Mouse (Mus musculus) small intestine, adult 2 months (tissue): ENCODE results near the gene Aco2. TPM values are rescaled to one million over a fixed set of nuclear protein-coding genes. Genes with fewer than 3 reads are reported as not detected.

ENCODE experiments used
- H3K27ac ChIP-seq: fragments of 200-500 bp; 2 replicates; pipeline ENCODE4 v1.5.1; 2012; ENCODE audit warnings: low read depth, low read length, control low read depth, inconsistent platforms; ENCODE audit not compliant: insufficient read depth
- H3K27me3 ChIP-seq: fragments of 200-500 bp; 2 replicates; pipeline ENCODE4 v1.6.1; 2012; ENCODE audit warnings: mild to moderate bottlenecking, moderate library complexity, low read length, inconsistent platforms; ENCODE audit not compliant: control insufficient read depth, insufficient read depth
- H3K36me3 ChIP-seq: fragments of 200-500 bp; 2 replicates; pipeline ENCODE4 v1.6.1; 2012; ENCODE audit warnings: mild to moderate bottlenecking, low read length, control low read depth, inconsistent platforms; ENCODE audit not compliant: control insufficient read depth, insufficient read depth
- H3K4me1 ChIP-seq: fragments of 200-500 bp; 2 replicates; pipeline ENCODE4 v1.6.1; 2012; ENCODE audit warnings: low read length, inconsistent platforms, mixed read lengths; ENCODE audit not compliant: control insufficient read depth, insufficient read depth, insufficient read length
- H3K4me3 ChIP-seq: fragments of 200-500 bp; 2 replicates; pipeline ENCODE4 v1.5.1; 2012; ENCODE audit warnings: low read depth, mild to moderate bottlenecking, control low read depth, inconsistent platforms, low read length, moderate library complexity
- CTCF ChIP-seq: fragments of 200-500 bp; IDR thresholded peaks from 2 replicates; pipeline ENCODE4 v1.5.1; 2012; ENCODE audit warnings: low read depth, mild to moderate bottlenecking, control low read depth, inconsistent platforms, low read length, moderate library complexity, mixed read lengths; ENCODE audit not compliant: insufficient replicate concordance, insufficient read length; ENCODE audit errors: extremely low read depth
- POLR2A ChIP-seq: fragments of 200-500 bp; IDR thresholded peaks from 2 replicates; pipeline ENCODE4 v1.6.1; 2012; ENCODE audit warnings: low read depth, mild to moderate bottlenecking, control low read depth, inconsistent platforms, low read length, moderate library complexity
- WGBS: fragments of 180-500 bp; shearing (Covaris S2); methylation state at CpG from one replicate; pipeline ENCODE4 v1.1.7; 2018; 5-methylcytosine and 5-hydroxymethylcytosine counted together
- polyA plus RNA-seq: library from polyadenylated mRNA; depleted of rRNA; stranded (reverse); fragments of >200 nt; gene quantifications from 2 replicates; pipeline ENCODE4 v1.2.3, GENCODE M21; 2012

The Aco2 gene
- polyA plus RNA-seq, 1 experiment, result 416 TPM

DNA sequence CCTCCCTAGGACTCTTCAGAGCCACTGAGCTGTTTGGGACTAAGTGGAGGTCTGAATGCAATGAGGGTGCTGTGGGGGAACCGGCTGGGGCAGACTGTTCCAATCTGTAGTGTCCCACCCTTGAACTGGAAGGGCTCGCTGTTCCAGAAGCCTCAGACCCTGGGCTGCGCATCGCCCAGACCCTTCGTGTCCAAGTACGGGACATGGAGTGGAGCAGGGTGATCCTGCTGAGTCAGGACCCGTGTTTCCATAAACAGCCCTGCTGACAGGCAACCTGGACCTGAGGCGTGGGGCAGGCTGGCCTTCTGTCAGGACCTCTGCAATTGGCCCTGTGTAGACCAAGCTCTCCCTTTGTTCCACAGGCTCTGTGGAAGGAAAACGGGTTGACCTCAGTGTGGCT lies 25.4 kb upstream of the Aco2 start:
- H3K27me3 ChIP-seq, result no peaks in the 10 kb centered on the region
- H3K36me3 ChIP-seq, result peaks cover 38% of the 10 kb centered on the region
- peak overlapping the region; percentile 53 for H3K27ac ChIP-seq
- WGBS, result 88% methylated on average over 9 of the region's 9 CpGs
- peaks cover 18% of the 10 kb centered on the region for H3K4me1 ChIP-seq
- no peak for TF ChIP-seq CTCF
- H3K4me3 ChIP-seq, result no peak overlapping the region

DNA sequence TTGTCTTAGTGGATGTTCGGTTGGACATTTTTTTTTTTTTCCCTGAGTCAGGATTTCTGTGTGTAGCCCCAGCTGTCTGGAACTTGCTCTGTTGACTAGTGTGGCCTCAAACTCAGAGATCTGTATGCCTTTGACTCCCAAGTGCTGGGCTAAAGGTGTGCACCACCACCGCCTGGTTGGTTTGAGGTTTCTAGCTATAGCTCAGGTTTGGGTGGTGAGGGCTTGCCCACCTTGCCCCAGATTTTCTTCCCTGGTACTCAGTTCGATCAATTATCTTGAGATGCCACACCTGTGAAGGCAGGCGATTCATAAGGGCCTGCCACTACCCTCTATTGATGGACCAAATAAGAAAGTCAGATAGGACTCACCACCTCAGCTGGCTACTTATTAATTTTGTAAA lies 24.9 kb upstream of the Aco2 start:
- WGBS, result 89% methylated on average over 4 of the region's 4 CpGs
- Histone ChIP-seq H3K4me1 (peaks cover 18% of the 10 kb centered on the region), H3K27me3 (no peaks in the 10 kb centered on the region), H3K27ac (peak overlapping the region; percentile 53; the same call in 1 of the 2 replicates), H3K4me3 (no peak overlapping the region), H3K36me3 (peaks cover 41% of the 10 kb centered on the region)
- no peak for TF ChIP-seq CTCF
- TF ChIP-seq POLR2A, result no peak

DNA sequence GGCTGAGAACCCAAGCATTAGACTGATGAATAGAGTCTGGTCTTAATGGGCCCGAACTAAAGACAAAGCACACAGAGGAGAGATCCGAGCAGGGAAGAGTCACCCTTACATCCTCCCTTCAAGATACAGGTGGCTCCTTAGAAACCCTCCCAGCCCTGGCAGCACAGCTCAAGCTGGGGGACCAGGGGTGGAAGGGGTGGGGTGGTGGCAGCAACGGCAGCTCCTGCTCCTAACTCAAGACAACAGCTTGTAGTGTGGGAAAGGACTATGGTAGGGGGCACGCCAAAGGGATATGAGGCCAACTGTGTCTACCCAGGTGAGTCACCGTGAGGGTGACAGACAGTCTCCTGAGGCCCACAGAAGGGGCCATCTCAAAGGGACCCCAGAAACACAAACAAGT lies 24.2 kb upstream of the Aco2 start:
- no peak overlapping the region for H3K27ac ChIP-seq
- H3K27me3 ChIP-seq, result no peaks in the 10 kb centered on the region
- 87% methylated on average over 5 of the region's 5 CpGs for WGBS
- TF ChIP-seq POLR2A, result no peak
- TF ChIP-seq CTCF, result no peak
- peaks cover 21% of the 10 kb centered on the region for H3K4me1 ChIP-seq
- H3K36me3 ChIP-seq, result peaks cover 48% of the 10 kb centered on the region
- H3K4me3 ChIP-seq, result no peak overlapping the region

DNA sequence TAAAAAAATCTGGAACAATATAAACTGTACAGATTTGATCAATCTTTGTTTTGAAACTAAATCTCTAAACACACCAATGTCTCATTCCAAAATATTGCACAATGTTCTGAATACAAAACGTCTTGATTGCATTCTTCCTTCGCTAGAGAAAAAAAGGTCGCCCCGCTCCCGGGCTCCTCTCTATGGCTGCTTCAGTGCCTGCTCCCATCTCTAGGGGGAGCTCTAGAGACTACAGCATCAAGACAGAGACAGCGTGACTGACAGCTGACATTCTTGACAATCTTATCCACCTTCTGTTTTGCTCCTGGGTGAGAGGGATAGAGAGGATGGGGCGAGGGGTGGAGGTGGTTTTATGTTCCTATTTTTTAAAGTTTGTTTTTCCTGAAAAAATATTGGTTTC lies 23.8 kb upstream of the Aco2 start:
- peak; percentile 88; the same call in 1 of the 2 replicates for TF ChIP-seq CTCF
- no peak for TF ChIP-seq POLR2A

DNA sequence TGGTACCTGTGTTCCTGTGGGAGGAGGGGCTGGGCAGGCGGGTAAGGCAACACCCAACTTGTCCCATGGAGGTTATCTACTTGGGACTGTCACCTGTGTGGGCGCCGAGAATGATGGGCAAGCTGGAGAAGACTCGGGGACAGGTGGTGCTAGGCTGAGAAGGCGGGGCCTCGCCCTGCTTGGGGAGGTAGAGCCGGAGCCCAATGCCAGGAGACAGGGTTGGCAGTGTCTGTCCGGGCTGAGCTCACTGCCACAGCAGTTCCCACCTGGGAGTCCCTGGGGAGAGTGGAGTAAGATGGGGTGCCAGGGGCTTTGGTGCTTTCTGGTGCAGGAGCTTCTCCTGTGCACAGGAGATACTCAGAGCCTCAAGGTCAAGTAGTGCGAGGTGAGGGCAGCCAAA lies 23.0 kb upstream of the Aco2 start:
- Histone ChIP-seq H3K4me3 (no peak overlapping the region), H3K27ac (no peak overlapping the region), H3K36me3 (peaks cover 54% of the 10 kb centered on the region), H3K27me3 (no peaks in the 10 kb centered on the region), H3K4me1 (peaks cover 21% of the 10 kb centered on the region)
- no peak for TF ChIP-seq CTCF
- TF ChIP-seq POLR2A, result no peak
- WGBS, result 48% methylated on average over 9 of the region's 9 CpGs

More for the DNA sequence above, 23.8 kb upstream of the Aco2 start:
- Histone ChIP-seq H3K4me3 (no peak overlapping the region), H3K4me1 (peaks cover 21% of the 10 kb centered on the region), H3K27me3 (no peaks in the 10 kb centered on the region), H3K27ac (no peak overlapping the region), H3K36me3 (peaks cover 51% of the 10 kb centered on the region)
- 15% methylated on average over 7 of the region's 7 CpGs for WGBS

DNA sequence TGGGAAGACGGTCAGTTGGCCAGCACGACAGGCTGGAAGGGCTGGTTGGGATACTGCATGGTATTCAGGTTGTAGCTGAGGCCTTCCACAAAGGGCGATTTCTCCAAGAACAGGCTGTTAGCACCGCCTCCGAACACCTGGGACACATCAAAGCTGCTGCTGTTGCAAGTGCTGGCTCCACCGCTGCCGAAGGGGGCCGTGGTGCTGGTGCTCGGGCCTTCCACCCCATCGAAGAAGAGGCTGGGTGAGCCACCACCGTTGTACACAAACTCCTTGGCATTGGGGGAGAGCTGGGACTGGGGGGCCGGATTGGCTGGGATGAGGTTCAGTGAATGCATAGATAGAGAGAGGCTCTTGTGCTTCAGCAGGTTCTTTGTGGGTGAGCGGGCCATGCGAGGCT lies 21.4 kb upstream of the Aco2 start:
- TF ChIP-seq CTCF, result no peak
- TF ChIP-seq POLR2A, result no peak
- Histone ChIP-seq H3K27me3 (no peaks in the 10 kb centered on the region), H3K36me3 (peaks cover 59% of the 10 kb centered on the region), H3K27ac (no peak overlapping the region), H3K4me1 (peaks cover 20% of the 10 kb centered on the region), H3K4me3 (no peak overlapping the region)
- 83% methylated on average over 14 of the region's 14 CpGs for WGBS

DNA sequence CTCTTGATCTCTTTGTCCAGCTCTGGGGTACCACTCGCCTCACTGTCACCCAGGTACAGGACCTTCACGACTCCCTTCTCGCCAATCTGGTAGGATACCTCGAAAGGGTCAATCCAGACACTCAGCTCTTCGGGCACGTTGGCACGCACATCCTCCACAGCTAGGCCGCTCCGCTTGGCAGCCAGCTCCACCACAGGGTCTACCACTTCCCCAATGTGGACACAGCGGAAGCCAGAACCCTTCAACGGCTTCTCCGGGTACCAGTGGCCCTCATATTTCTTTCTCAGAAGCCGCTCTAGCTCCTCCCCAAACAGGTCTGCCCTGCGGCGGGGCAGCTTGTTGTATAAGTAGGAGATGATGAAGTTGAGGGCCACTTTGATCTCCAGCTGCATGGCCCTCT lies 20.7 kb upstream of the Aco2 start:
- Histone ChIP-seq H3K4me3 (no peak overlapping the region), H3K36me3 (peaks cover 59% of the 10 kb centered on the region), H3K27ac (no peak overlapping the region), H3K4me1 (peaks cover 16% of the 10 kb centered on the region), H3K27me3 (no peaks in the 10 kb centered on the region)
- WGBS, result 88% methylated on average over 15 of the region's 15 CpGs
- TF ChIP-seq POLR2A (no peak), CTCF (no peak)

DNA sequence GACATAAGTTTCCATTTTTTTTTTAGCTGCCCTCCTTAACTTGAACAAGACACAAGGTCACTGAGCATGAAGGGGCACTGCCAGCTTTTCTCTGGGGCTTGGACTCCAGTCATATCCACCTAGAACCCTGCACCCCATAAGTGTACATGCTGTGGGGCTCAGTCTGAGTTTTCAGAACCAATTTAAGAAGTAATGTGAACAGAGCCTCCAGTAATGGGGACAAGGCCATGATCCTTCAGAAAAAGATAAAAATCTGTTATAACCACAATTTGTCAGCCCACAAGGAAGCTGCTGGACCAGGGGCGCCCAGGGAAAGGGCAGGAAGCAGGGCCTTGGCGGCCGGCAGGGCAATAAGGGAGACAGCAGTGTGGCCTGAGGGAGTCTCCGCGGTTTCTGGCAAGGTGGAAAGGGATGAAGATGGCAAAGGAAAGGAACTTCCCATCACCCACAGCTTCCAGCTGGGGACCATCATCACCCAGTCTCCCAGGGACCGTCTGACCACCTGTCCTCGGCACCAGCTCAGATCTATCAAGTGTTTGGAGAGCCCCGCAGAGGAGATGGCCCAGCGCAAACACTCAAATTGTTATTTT lies 19.6 kb upstream of the Aco2 start:
- 85% methylated on average over 9 of the region's 9 CpGs for WGBS
- TF ChIP-seq POLR2A (no peak), CTCF (no peak)
- H3K27me3 ChIP-seq, result no peaks in the 10 kb centered on the region
- peaks cover 58% of the 10 kb centered on the region for H3K36me3 ChIP-seq
- peaks cover 11% of the 10 kb centered on the region for H3K4me1 ChIP-seq
- no peak overlapping the region for H3K27ac ChIP-seq
- H3K4me3 ChIP-seq, result no peak overlapping the region
